Mouse (Mus musculus) MEL (cell line): ENCODE data around the gene Ctdspl. TPM values are rescaled to one million over a fixed set of nuclear protein-coding genes. Genes with fewer than 3 reads are reported as not detected.

Experiments
- DNase-seq: peaks from one replicate; pipeline ENCODE4 v3.0.0; 2011; ENCODE audit warnings: low read depth, low spot score
- H3K27ac ChIP-seq: 2 replicates; pipeline ENCODE4 v1.5.1; 2012; ENCODE audit warnings: low read depth, mild to moderate bottlenecking, control low read depth, low read length, moderate library complexity; ENCODE audit not compliant: control insufficient read depth
- H3K27me3 ChIP-seq, 2 experiments: fragments of 150-350 bp in 1 of 2; sonication (generic) in 1 of 2; 2 replicates each; pipeline ENCODE4 v1.6.1; 2012; ENCODE audit warnings: low read length in 2 of 2, mild to moderate bottlenecking in 2 of 2, improper control_type of control experiment in 1 of 2, moderate library complexity in 1 of 2; ENCODE audit not compliant: insufficient read depth in 2 of 2, control insufficient read depth in 1 of 2
- H3K36me3 ChIP-seq, 2 experiments: 2 replicates each; pipeline ENCODE4 v1.6.1; 2012 to 2014; ENCODE audit warnings: low read length in 2 of 2, improper control_type of control experiment in 1 of 2, inconsistent platforms in 1 of 2, mild to moderate bottlenecking in 1 of 2; ENCODE audit not compliant: insufficient read depth in 2 of 2, control insufficient read depth in 1 of 2
- H3K4me1 ChIP-seq, 2 experiments: fragments of 150-350 bp in 1 of 2; sonication (generic) in 1 of 2; 2 replicates each; pipeline ENCODE4 v1.6.1; 2012; ENCODE audit warnings: low read length in 2 of 2, improper control_type of control experiment in 1 of 2, mild to moderate bottlenecking in 1 of 2; ENCODE audit not compliant: insufficient read depth in 2 of 2, control insufficient read depth in 1 of 2
- H3K4me3 ChIP-seq, 2 experiments: fragments of 150-350 bp in 1 of 2; sonication (generic) in 1 of 2; 2 replicates each; pipeline ENCODE4 v1.5.1; 2012; ENCODE audit warnings: low read depth in 2 of 2, low read length in 2 of 2, mild to moderate bottlenecking in 2 of 2, moderate library complexity in 2 of 2, control low read depth in 1 of 2, improper control_type of control experiment in 1 of 2; ENCODE audit not compliant: control insufficient read depth in 1 of 2, insufficient read depth in 1 of 2
- H3K79me2 ChIP-seq: 2 replicates; pipeline ENCODE4 v1.6.1; 2012; ENCODE audit warnings: mild to moderate bottlenecking, low read length, moderate library complexity; ENCODE audit not compliant: control insufficient read depth, poor library complexity, insufficient read depth
- H3K9ac ChIP-seq: 2 replicates; pipeline ENCODE4 v1.6.1; 2012; ENCODE audit warnings: low read depth, mild to moderate bottlenecking, control low read depth, low read length, moderate library complexity; ENCODE audit not compliant: control insufficient read depth, poor library complexity, severe bottlenecking
- H3K9me3 ChIP-seq: fragments of 150-350 bp; sonication (generic); replicated peaks from 2 replicates; pipeline ENCODE4 v1.6.1; 2012; ENCODE audit warnings: mild to moderate bottlenecking, low read length, improper control_type of control experiment, moderate library complexity; ENCODE audit not compliant: insufficient read depth
- CTCF ChIP-seq, 3 experiments: IDR thresholded peaks in 2 of 3; conservative IDR thresholded peaks in 1 of 3; 2 replicates each; pipeline ENCODE4 v1.5.1; 2011 to 2012; ENCODE audit warnings: low read length in 3 of 3, low read depth in 2 of 3, mild to moderate bottlenecking in 2 of 3, improper control_type of control experiment in 1 of 3, inconsistent platforms in 1 of 3, mixed read lengths in 1 of 3, moderate library complexity in 1 of 3; ENCODE audit not compliant: control insufficient read depth in 1 of 3, insufficient read depth in 1 of 3, poor library complexity in 1 of 3, severe bottlenecking in 1 of 3
- EP300 ChIP-seq, 2 experiments: IDR thresholded peaks; 2 replicates each; pipeline ENCODE4 v1.6.1; 2011; ENCODE audit warnings: improper control_type of control experiment in 2 of 2, low read length in 2 of 2, low read depth in 1 of 2, mild to moderate bottlenecking in 1 of 2
- ETS1 ChIP-seq: IDR thresholded peaks from 2 replicates; pipeline ENCODE4 v1.6.1; 2012; ENCODE audit warnings: low read depth, mild to moderate bottlenecking, inconsistent platforms, low read length, improper control_type of control experiment, moderate library complexity
- GABPA ChIP-seq: IDR thresholded peaks from 2 replicates; pipeline ENCODE4 v1.6.1; 2012; ENCODE audit warnings: low read depth, mild to moderate bottlenecking, inconsistent platforms, low read length, improper control_type of control experiment, moderate library complexity
- KAT2A ChIP-seq: conservative IDR thresholded peaks from 2 replicates; pipeline ENCODE4 v1.6.1; 2012; ENCODE audit warnings: low read depth, low read length, improper control_type of control experiment, inconsistent platforms
- MAX ChIP-seq: IDR thresholded peaks from 2 replicates; pipeline ENCODE4 v1.6.1; 2011; ENCODE audit warnings: low read length, improper control_type of control experiment
- MAZ ChIP-seq: IDR thresholded peaks from 2 replicates; pipeline ENCODE4 v1.6.1; 2012; ENCODE audit warnings: low read depth, mild to moderate bottlenecking, inconsistent platforms, low read length, improper control_type of control experiment
- MYC ChIP-seq: IDR thresholded peaks from 2 replicates; pipeline ENCODE4 v1.6.1; 2011; ENCODE audit warnings: low read depth, mild to moderate bottlenecking, low read length, improper control_type of control experiment, moderate library complexity
- NELFE ChIP-seq: IDR thresholded peaks from 2 replicates; pipeline ENCODE4 v1.6.1; 2011; ENCODE audit warnings: low read depth, low read length, improper control_type of control experiment
- POLR2A ChIP-seq, 2 experiments: IDR thresholded peaks; 2 replicates each; pipeline ENCODE4 v1.6.1; 2011 to 2012; ENCODE audit warnings: low read length in 2 of 2, mild to moderate bottlenecking in 2 of 2, control low read depth in 1 of 2, improper control_type of control experiment in 1 of 2, low read depth in 1 of 2, moderate library complexity in 1 of 2; ENCODE audit not compliant: control insufficient read depth in 1 of 2, insufficient read depth in 1 of 2, poor library complexity in 1 of 2
- POLR2AphosphoS2 ChIP-seq: IDR thresholded peaks from 2 replicates; pipeline ENCODE4 v1.6.1; 2011; ENCODE audit warnings: low read length, improper control_type of control experiment
- RCOR1 ChIP-seq: IDR thresholded peaks from 2 replicates; pipeline ENCODE4 v1.6.1; 2012; ENCODE audit warnings: low read depth, mild to moderate bottlenecking, inconsistent platforms, low read length, improper control_type of control experiment
- USF1 ChIP-seq: IDR thresholded peaks from 2 replicates; pipeline ENCODE4 v1.6.1; 2014; ENCODE audit warnings: low read depth, mild to moderate bottlenecking, inconsistent platforms, low read length, improper control_type of control experiment, moderate library complexity
- USF2 ChIP-seq, 2 experiments: IDR thresholded peaks; 2 replicates each; pipeline ENCODE4 v1.6.1; 2011 to 2012; ENCODE audit warnings: improper control_type of control experiment in 2 of 2, low read length in 2 of 2, borderline replicate concordance in 1 of 2, inconsistent platforms in 1 of 2, low read depth in 1 of 2, mild to moderate bottlenecking in 1 of 2; ENCODE audit not compliant: insufficient read depth in 1 of 2
- ZKSCAN1 ChIP-seq: IDR thresholded peaks from 2 replicates; pipeline ENCODE4 v1.6.1; 2012; ENCODE audit warnings: low read depth, mild to moderate bottlenecking, inconsistent platforms, low read length, improper control_type of control experiment, moderate library complexity
- ZMIZ1 ChIP-seq: IDR thresholded peaks from 2 replicates; pipeline ENCODE4 v1.6.1; 2012; ENCODE audit warnings: low read depth, mild to moderate bottlenecking, inconsistent platforms, low read length, improper control_type of control experiment, moderate library complexity
- ZNF384 ChIP-seq: IDR thresholded peaks from 2 replicates; pipeline ENCODE4 v1.6.1; 2012; ENCODE audit warnings: low read depth, mild to moderate bottlenecking, inconsistent platforms, low read length, improper control_type of control experiment
- polyA plus RNA-seq, 2 experiments: library from polyadenylated mRNA; stranded (reverse) in 1 of 2; unstranded in 1 of 2; fragments of >175 nt in 1 of 2; fragments of >200 nt in 1 of 2; gene quantifications; 2 replicates each; pipeline versions ENCODE4 v1.2.1 to v1.2.4; 2012; ENCODE audit warnings: low replicate concordance in 2 of 2, low read depth in 1 of 2; ENCODE audit not compliant: insufficient read length in 2 of 2, insufficient read depth in 1 of 2, missing spikeins in 1 of 2
- total RNA-seq: library from RNA; depleted of rRNA; stranded (reverse); fragments of 300-350 nt; gene quantifications from 2 replicates; pipeline ENCODE4 v1.2.3, GENCODE M21; 2012

The Ctdspl gene
- total and polyA plus RNA-seq, 3 experiments, result 15.3 to 20.7 TPM; not detected in 1

DNA sequence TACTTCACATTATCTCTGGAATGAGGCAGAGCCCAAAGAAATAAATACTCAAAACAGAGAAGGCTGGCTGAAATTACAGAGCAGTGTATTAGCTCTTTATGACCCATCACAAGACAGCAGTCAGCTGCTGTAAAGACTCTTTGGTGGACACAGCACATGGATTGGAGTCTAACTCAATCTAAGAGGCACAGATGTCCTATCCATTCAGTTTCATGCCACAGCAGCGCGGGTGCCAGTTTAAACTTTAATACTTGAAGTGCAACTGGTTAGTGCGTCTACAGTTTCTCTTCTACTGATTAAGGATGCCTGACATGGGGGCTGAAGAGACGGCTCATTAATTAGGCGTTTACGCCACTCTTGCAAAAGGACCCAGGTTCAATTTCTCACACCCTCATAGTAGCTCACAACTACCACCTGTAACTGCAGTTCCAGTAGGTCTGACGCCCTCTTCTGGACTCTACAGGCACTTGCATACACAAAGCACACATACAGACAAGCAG lies 99.6 kb downstream of the Ctdspl start:
- TF ChIP-seq ZMIZ1 (no peak), CTCF (IDR thresholded peaks at IDR 0.05 in 2 of 3, conservative IDR thresholded peaks at IDR 0.05 in 1 of 3; ENCODE audit: control insufficient read depth in 1 of 3, insufficient read depth in 1 of 3, low read depth in 2 of 3, low read length in 3 of 3, poor library complexity in 1 of 3, severe bottlenecking in 1 of 3) (peak in 2 of 3 experiments; percentile 10 to 27; a peak in 2 of 6 replicates)
- Histone ChIP-seq H3K79me2 (no peaks in the 10 kb centered on the region), H3K36me3 (no peaks in the 10 kb centered on the region), H3K27ac (no peak overlapping the region), H3K4me3 (no peak overlapping the region), H3K9me3 (no peaks in the 10 kb centered on the region), H3K27me3 (no peaks in the 10 kb centered on the region), H3K9ac (no peak overlapping the region), H3K4me1 (no peaks in the 10 kb centered on the region)
- no peak for DNase-seq

DNA sequence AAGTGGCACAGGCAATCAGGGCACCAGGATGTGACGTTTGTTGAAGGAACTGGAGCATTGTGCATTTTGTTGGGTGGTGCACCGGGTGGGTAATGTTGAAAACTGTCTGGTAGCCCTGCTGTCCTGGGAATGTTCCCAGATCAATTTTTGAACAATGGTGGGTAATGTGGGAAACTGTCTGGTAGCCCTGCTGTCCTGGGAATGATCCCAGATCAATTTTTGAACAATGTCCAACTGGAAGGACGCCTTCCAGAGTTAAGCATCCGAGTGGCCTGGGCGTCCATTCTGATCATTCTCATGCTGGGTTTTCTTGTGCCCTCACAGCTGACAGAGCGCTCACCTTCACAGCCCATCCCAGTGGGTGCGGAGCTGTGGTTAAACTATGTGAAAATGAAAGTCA lies 101.1 kb downstream of the Ctdspl start:
- Histone ChIP-seq H3K9ac (no peak overlapping the region), H3K4me1 (no peaks in the 10 kb centered on the region), H3K4me3 (no peak overlapping the region), H3K27ac (no peak overlapping the region), H3K9me3 (no peaks in the 10 kb centered on the region), H3K79me2 (no peaks in the 10 kb centered on the region), H3K27me3 (no peaks in the 10 kb centered on the region), H3K36me3 (no peaks in the 10 kb centered on the region)
- TF ChIP-seq CTCF (IDR thresholded peaks at IDR 0.05 in 2 of 3, conservative IDR thresholded peaks at IDR 0.05 in 1 of 3; ENCODE audit: control insufficient read depth in 1 of 3, insufficient read depth in 1 of 3, low read depth in 2 of 3, low read length in 3 of 3, poor library complexity in 1 of 3, severe bottlenecking in 1 of 3), result no peak
- no peak for TF ChIP-seq ZKSCAN1
- TF ChIP-seq GABPA, result no peak
- no peak for TF ChIP-seq MAX
- no peak for TF ChIP-seq RCOR1
- TF ChIP-seq ZNF384, result no peak
- no peak for TF ChIP-seq USF2 (IDR thresholded peaks at IDR 0.05; ENCODE audit: borderline replicate concordance in 1 of 2, insufficient read depth in 1 of 2, low read depth in 1 of 2, low read length in 2 of 2)
- no peak for TF ChIP-seq MAZ
- TF ChIP-seq NELFE, result no peak
- TF ChIP-seq ETS1, result no peak
- TF ChIP-seq USF1, result no peak
- no peak for TF ChIP-seq POLR2AphosphoS2
- no peak for TF ChIP-seq MYC
- no peak for TF ChIP-seq KAT2A
- TF ChIP-seq EP300 (IDR thresholded peaks at IDR 0.05; ENCODE audit: low read depth in 1 of 2, low read length in 2 of 2), result no peak
- TF ChIP-seq POLR2A (IDR thresholded peaks at IDR 0.05; ENCODE audit: control insufficient read depth in 1 of 2, insufficient read depth in 1 of 2, low read depth in 1 of 2, low read length in 2 of 2, poor library complexity in 1 of 2), result no peak
- no peak for DNase-seq
